Mouse (Mus musculus): ENCODE measurements around the gene Fam126b. TPM values are rescaled to one million over a fixed set of nuclear protein-coding genes. Genes with fewer than 3 reads are reported as not detected.
A peak's percentile ranks its signal among the peaks of the same experiment; 100 is the strongest.
"Not testable (repeated sequence)": the region's sequence is repeated elsewhere in the genome, so short reads cannot be mapped to it uniquely, and the experiment has no call there.

Fam126b gene
- polyA plus RNA-seq (2017; shearing (Covaris generic)): 10 to 100 TPM; 11.5 to 13.9 TPM

GRCm38 (mm10) chr1:58586171-58586997 is at the start of gene Fam126b, which contains the start of gene Ndufb3:
Gene Fam126b (minus strand): TSS chr1:58586323.
Gene Ndufb3 (plus strand): TSS chr1:58586384.
- peak; percentile 95 for ATAC-seq

GRCm38 (mm10) chr1:58628847-58629246 is 42.7 kb upstream of the Fam126b start:
- not testable (repeated sequence) for ATAC-seq

GRCm38 (mm10) chr1:58621996-58622748 is 36.0 kb upstream of the Fam126b start:
- ATAC-seq: no peak

GRCm38 (mm10) chr1:58621251-58621650 is 35.1 kb upstream of the Fam126b start:
- ATAC-seq: no peak

GRCm38 (mm10) chr1:58618766-58619165 is 32.6 kb upstream of the Fam126b start:
- ATAC-seq: no peak

GRCm38 (mm10) chr1:58617978-58618668 is 32.0 kb upstream of the Fam126b start:
- ATAC-seq: no peak

- ATAC-seq: no peak
Observed at GRCm38 (mm10) chr1:58617076-58617475, 31.0 kb upstream of the Fam126b start.

GRCm38 (mm10) chr1:58616176-58616575 is 30.1 kb upstream of the Fam126b start:
- ATAC-seq: no peak

GRCm38 (mm10) chr1:58615146-58615545 is 29.0 kb upstream of the Fam126b start:
- ATAC-seq: no peak

GRCm38 (mm10) chr1:58614424-58614823 is 28.3 kb upstream of the Fam126b start:
- ATAC-seq: no peak

GRCm38 (mm10) chr1:58613786-58614185 is 27.7 kb upstream of the Fam126b start:
- ATAC-seq: no peak

GRCm38 (mm10) chr1:58610611-58611010 is 24.5 kb upstream of the Fam126b start:
- no peak for ATAC-seq

- no peak for ATAC-seq
Observed at GRCm38 (mm10) chr1:58610166-58610565, 24.0 kb upstream of the Fam126b start.

GRCm38 (mm10) chr1:58609591-58609990 is 23.5 kb upstream of the Fam126b start:
- ATAC-seq: not testable (repeated sequence)

- ATAC-seq: no peak
Observed at GRCm38 (mm10) chr1:58603738-58604137, 17.6 kb upstream of the Fam126b start.

- ATAC-seq: no peak
Observed at GRCm38 (mm10) chr1:58602681-58603080, 16.6 kb upstream of the Fam126b start.

- no peak for ATAC-seq
Observed at GRCm38 (mm10) chr1:58587491-58587890, 1.4 kb upstream of the Fam126b start.

- ATAC-seq: peak; percentile 27
Observed at GRCm38 (mm10) chr1:58585373-58586170, 551 bp downstream of the Fam126b start.

GRCm38 (mm10) chr1:58584271-58584670 is 1.9 kb downstream of the Fam126b start:
- no peak for ATAC-seq

- no peak for ATAC-seq
Observed at GRCm38 (mm10) chr1:58582611-58583010, 3.5 kb downstream of the Fam126b start.

- ATAC-seq: no peak
Observed at GRCm38 (mm10) chr1:58579179-58579578, 6.9 kb downstream of the Fam126b start.

GRCm38 (mm10) chr1:58570437-58570836 is 15.7 kb downstream of the Fam126b start:
- no peak for ATAC-seq

Data from CD4-positive, CD25-positive, alpha-beta regulatory T cell, adult 4 months (primary cell).